Mouse (Mus musculus) lung, postnatal 36 days (tissue): Measurements from ENCODE around the gene Psmc6.

Experiments used
- DNase-seq: peaks from one replicate; pipeline ENCODE4 v3.0.0; 2022; ENCODE audit warnings: mixed read lengths

Psmc6 gene

GRCm38 (mm10) chr14:45329589-45330181 lies at the start of gene Psmc6:
Psmc6 (plus strand) TSS chr14:45329788.
- peak; percentile 95 for DNase-seq

GRCm38 (mm10) chr14:45282066-45282465 lies 47.5 kb upstream of the Psmc6 start:
- DNase-seq = no peak

- DNase-seq = peak; percentile 15
Measured at GRCm38 (mm10) chr14:45291608-45292007, 38.0 kb upstream of the Psmc6 start.

- no peak for DNase-seq
Measured at GRCm38 (mm10) chr14:45303939-45304338, 25.6 kb upstream of the Psmc6 start.

GRCm38 (mm10) chr14:45304389-45304788 lies 25.2 kb upstream of the Psmc6 start:
- DNase-seq = no peak

GRCm38 (mm10) chr14:45305852-45306251 lies 23.7 kb upstream of the Psmc6 start:
- no peak for DNase-seq

GRCm38 (mm10) chr14:45307630-45308328 lies 21.8 kb upstream of the Psmc6 start:
- no peak for DNase-seq

- no peak for DNase-seq
Measured at GRCm38 (mm10) chr14:45309646-45310045, 19.9 kb upstream of the Psmc6 start.

GRCm38 (mm10) chr14:45310101-45310500 lies 19.5 kb upstream of the Psmc6 start:
- no peak for DNase-seq

- DNase-seq = no peak
Measured at GRCm38 (mm10) chr14:45316927-45317326, 12.7 kb upstream of the Psmc6 start.

- DNase-seq = peak; percentile 15
Measured at GRCm38 (mm10) chr14:45317921-45318411, 11.6 kb upstream of the Psmc6 start.

GRCm38 (mm10) chr14:45318426-45319236 lies 11.0 kb upstream of the Psmc6 start, which contains the start of gene Ero1l:
Ero1l (minus strand) TSS chr14:45318771.
- peak; percentile 86 for DNase-seq

GRCm38 (mm10) chr14:45319237-45319610 lies 10.4 kb upstream of the Psmc6 start:
- DNase-seq = no peak

- no peak for DNase-seq
Measured at GRCm38 (mm10) chr14:45320111-45320510, 9.5 kb upstream of the Psmc6 start.

- no peak for DNase-seq
Measured at GRCm38 (mm10) chr14:45321067-45321466, 8.5 kb upstream of the Psmc6 start.

- DNase-seq = no peak
Measured at GRCm38 (mm10) chr14:45321622-45322021, 8.0 kb upstream of the Psmc6 start.

GRCm38 (mm10) chr14:45322450-45322849 lies 7.1 kb upstream of the Psmc6 start:
- DNase-seq = no peak

GRCm38 (mm10) chr14:45323320-45323719 lies 6.3 kb upstream of the Psmc6 start:
- DNase-seq = no peak

- peak; percentile 84 for DNase-seq
Measured at GRCm38 (mm10) chr14:45325471-45325870, 4.1 kb upstream of the Psmc6 start.

GRCm38 (mm10) chr14:45328072-45328713 lies 1.4 kb upstream of the Psmc6 start:
- no peak for DNase-seq

- no peak for DNase-seq
Measured at GRCm38 (mm10) chr14:45329018-45329588, 485 bp upstream of the Psmc6 start.
